Mouse (Mus musculus): ENCODE results near the gene Gm49395.
A peak's percentile ranks its signal among the peaks of the same experiment; 100 is the strongest.

The Gm49395 gene

DNA sequence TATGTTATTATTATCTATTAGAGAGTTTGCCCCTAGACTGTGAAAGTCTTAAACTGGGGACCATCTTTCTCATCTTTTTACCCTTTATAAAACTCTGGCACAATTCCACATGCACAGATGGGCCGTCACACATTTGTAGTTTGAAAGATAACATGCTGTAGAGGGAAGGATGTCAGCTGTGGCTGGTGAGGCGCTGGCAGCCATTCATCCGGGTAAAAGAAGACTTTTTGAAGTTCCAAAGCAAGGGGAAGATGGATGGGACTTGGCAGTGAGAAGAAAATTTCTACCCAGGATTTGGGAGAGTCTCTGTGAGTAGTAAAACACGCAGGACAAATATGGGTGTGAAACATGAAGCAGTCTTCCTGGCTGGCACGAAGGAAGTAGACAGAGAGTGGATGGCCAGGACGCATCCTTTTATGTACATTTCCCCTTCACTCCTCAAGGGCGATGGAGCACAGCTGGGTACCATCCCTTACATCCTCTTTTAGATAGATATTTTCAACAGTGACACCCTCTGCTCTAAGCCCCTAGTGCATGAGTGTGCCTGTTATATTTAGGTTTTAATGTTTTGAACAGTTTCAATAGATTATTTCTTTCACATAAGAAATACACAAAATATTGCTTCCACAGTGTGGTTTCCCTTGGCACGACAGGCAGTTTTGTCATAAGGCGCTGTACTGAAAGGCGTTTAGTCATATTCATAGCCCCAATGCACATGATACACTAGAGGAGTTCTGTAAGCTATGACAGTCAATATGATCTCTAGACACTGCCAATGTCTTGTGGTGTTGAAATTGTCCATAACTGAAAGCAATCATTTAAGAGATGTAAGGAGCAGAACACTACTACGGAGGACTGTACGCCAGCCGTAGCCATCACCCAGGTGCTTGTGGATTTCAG lies 50.8 kb downstream of the Gm49395 start:
- DNase-seq, result peak; percentile 38 to 76

DNA sequence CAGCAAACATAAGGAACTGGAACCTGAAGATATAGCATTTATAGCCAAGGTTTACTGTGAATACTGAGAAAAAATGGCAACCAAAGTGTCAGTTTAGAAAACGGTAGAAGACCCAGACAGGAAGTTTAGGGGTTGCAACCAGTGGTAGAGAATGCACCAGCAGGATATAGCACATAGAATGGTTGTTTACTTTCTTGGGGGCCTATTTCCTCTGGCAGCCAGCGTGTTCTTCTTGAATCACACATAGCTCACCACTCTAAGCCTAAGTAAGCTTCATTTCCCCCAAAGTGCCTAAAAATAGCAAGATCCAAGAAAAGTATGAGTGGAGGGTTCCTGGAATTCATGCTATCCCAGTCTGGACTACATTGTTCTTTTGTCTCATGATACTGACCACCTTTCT lies 59.1 kb downstream of the Gm49395 start:
- no peak for DNase-seq

DNA sequence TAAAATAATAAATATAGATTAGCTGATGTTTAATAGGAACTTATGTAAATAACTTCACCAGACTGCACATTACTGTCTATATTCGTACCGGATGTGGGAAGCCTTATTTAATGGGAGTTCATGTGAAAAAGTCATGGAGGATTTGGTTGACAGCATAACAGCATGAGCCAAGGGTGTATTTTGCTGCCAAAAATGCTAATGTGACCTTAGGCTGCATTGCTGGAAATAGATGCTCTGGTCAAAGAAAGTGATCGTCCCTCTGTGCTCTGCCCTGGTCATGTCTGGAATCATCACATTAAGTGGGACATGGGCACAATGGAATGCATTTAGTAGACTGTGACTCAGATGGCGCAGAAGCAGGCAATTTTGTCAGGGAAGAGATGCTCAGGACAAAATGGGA lies 64.4 kb downstream of the Gm49395 start:
- DNase-seq, result no peak

DNA sequence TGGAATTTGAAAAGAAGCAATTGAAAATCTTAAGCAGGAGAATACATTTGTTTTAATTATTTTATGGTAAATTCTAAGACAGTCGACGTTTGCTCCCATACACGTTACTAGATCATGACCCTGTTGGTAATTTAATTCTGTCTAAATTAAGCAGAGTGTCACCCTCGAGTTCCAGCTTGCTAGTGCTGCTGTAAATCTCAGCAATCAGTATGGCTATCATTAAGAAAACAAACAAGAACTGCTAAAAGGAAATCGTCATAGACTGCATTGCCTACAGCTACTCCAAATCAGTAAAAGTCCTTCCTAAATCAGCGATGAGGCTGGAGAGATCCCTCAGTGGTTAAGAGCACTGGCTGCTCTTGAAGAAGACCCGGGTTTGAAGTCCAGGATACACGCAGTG lies 66.3 kb downstream of the Gm49395 start:
- no peak for DNase-seq

DNA sequence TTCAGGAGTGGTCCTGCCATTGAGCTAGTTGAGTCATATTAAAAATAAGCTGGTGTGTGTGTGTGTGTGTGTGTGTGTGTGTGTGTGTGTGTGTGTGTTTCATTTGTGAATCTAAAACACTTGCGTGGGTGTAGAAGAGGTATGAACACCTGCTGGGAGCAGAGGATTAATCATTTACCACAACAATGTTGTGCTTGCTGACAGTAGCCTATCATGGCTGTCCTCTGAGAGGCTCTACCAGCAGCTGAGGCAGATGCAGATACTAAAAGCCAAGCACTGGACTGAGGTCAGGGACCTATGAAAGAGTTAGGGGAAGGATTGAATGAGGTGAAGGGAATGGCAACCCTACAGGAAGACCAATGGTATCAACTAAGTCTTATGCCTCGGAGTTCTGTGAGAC lies 68.6 kb downstream of the Gm49395 start:
- no peak for DNase-seq

DNA sequence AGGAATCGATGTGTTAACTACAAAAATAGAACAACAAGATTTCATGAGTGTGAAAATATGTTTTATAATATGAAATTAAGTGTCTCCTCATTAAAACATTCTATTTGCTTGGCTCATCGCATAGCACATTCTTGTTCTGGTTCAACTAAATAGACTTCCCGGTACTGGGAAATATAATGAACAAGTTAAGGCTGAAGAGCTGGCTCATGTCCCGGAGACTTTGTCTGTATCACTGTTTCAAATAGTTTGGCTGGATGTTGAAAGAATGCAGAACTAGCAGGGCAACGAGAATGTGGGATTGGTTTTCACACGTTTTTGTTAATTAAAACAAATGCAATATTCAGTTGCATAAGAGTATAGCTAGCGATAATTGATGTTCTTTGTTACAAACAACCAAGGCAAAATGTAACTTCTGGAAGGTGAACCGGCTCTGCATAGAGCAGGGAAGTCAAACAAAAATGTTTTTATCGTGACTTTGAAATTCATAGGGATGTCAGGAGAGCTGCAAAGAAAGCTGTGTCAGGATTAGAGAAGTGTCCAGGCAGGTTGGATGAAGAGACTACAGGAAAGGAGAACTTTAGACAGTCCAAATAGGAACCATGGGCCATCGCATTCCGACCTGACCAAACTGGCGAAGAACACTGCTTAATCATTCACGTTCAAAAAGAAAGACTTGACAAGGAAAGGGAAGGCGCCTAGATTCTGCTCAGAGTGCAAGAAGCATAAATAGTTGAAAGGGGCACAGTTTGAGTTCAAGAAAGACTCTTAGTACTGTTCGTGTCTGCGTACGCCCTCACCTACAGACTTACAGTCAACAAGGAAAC lies 70.3 kb downstream of the Gm49395 start:
- peak; percentile 26 to 28 for DNase-seq

DNA sequence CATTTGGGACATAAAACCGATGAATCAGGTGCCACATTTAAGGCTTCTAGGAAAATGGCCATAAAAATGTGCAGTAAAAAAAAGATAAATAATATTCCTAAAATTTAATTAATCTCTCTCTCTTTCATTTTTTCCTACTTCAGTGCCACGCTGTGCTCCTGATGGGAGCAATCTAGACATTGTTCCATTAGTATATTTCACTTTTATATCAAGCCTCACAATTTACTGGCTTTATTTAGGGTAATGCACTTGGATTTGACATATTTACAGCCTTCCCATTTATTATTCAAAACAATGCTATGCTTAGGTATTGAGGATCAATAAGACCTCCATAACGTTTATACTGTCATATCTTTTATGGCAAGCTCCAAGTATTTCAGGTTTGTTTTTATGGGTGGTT lies 76.3 kb downstream of the Gm49395 start:
- DNase-seq, result no peak

DNA sequence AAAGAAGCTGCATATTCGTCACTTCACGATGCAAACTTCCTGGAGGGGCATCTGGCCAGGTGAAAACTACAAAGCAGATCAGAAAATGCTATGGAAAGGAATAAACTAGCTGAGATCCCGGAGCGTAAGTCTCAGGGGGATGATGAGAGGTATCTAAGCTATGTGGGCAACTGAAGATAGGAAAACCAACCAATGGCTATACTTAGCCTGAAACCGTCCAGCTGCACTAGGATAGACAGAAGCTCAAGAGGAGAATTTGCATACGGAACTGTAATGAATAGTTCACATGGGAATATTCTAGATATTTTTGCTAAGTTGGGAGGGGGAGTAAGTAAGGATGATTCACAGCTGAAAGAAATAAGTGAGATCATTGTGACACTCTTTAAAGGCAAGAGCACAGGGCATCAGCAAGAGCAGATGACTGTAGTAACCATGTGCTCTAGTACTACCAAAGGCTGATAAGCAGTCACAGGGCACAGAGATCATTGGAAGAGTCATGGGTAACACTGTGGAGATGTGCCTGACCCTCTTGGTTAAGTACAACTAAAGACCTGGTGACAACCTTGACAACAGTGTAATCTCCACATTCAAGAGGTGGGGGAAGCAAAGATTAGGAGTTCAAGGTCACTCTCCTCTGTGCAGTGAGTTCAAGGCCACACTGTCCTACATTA lies 79.5 kb downstream of the Gm49395 start:
- DNase-seq, result no peak

DNA sequence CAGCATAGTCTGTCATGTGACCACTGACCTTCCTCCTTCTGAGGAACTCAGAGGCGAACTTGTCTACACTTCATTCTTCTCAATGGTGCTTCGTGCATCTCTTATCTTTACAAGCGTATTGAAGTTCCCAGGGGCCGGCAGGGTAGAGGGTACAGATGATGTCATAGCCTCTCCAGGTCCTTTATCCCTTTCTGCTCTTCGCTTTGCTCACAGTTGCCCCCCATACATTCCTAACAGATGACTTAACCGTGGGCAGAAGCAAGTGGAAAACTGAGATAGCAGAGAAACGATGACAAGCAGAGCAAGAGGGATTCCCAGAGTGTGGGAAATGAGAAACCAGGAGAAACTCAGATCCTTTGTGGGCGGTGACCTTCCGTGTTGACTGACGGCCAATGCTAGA lies 80.3 kb downstream of the Gm49395 start:
- no peak for DNase-seq

DNA sequence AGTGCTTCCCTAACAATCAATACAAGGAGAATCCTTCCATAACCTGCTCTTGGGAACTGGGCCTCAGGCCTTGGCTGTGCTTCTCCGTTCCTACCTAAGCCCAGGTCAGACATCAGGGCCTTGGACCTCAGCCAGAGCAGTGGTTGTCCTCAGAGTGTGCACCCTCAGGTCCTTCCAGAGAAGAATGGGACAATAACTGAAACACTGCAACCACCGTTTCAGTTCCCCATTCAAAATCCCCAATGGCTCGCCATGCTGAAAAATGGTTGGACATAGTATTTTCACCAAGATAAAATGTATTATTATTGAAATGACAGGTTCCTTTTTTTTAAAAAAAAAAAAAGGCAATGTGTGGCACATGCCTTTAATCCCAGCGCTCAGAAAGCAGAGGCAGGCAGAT lies 81.0 kb downstream of the Gm49395 start:
- no peak for DNase-seq

DNA sequence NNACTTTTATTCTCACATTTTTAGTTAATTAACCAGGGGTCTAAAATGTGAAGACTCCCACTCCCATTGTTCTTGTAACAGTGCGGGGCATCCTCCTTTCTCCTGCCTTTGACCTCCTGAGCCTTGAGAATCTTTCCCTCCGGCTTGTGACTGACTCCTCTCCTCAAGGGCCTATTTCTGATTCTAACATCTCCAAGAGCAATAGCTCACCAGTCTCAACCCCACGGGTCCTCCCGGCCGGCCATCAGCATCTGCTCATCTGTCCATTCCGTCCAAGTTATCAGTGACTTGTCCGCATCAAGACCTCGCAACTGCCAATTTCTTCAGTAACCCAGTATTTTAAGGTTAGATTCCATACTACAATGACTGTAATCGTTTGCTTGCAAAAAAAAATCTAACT lies 84.2 kb downstream of the Gm49395 start:
- no peak for DNase-seq

DNA sequence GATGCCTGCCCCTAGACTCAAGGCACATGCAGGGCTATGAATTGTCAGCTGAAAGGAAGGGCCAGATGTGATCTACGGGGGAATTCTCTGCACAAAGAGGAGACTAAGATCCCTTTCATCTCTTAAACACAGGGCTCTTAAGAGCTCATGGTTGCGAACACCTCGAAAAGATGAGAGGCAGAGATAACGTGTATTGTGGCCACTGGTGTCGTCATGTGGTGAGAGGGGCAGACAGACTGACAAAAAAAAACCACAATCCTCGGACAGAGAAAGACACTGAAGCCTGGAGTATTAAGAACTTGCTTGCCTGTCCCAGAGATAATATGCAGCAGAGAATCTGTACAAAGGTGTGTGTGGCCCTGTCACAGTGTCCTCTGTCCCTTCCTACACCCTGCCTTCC lies 90.2 kb downstream of the Gm49395 start:
- no peak for DNase-seq

DNA sequence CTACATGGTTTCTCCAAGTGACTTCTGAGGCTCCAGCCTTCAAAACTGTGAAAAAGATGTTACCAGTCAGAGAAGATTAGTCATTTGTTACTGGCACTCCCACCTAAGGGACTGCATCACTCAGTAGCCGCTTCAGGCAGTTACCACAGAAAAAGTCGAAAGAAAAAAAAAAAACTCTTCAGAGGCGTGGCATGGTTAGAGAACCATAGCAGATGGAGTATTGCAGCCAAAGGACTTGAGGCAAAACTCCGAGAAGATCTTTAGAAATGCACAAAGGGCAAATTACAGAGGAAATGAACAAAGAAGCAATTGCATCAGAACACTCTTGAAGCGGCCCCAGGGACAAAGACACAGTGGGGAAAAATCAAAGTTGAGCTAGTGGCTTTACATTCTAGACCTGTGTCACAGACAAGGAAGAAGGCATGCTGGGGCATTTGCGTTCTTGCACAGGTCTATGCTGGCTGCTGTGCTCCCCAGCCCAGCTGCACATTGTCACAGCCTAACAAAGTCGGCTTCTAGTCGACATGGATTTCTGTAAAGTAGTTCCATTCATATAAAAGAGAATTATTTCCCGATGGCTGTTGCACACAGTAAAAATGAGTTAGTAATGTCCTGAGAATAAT lies 95.4 kb downstream of the Gm49395 start:
- no peak for DNase-seq

DNA sequence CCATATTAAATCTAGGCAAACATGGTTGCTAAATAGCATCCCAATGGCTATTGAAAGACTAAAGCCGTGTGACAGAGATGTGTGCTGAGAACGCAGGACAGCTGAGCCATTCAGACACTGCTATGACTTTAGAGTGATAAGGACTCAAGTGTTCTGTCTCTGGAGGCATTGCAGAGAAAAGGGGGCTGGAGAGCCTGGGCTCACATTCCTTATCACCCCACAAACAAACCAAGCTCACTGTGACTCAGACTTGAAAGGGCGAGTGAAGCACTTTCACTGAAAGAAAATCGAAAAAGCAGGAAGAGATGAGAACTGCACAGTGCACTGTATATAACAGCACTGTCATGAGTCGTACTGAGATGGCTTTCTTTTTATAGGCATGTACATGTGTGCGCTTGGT lies 96.4 kb downstream of the Gm49395 start:
- no peak for DNase-seq

DNA sequence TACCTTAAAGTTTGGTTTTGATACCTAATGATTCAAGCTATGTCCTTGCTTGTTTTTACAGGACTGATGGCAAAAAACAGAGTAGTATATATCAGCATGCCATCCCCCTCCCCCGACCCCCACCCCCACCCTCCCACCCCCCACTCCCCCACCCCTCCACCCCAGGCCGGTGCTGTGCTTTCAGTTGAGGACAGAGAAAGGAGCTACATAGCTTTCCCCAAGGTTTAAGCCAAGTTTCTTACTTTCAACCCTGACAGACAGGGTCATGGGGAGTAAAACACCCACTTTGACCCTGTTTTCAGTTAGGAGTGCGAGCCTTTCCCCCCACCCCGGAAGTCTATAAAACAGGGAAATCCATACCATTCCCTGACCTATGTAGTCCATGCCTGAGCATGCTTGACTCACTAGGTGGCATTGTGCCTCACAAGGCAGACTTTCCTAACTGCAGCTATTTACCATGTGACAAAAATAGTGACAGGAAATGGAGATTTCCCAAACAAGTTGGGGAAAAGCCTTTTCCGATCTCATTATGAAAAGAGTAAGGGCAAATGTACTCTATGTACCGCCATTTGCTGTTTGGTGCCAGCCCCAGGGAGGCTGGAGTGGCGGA lies 98.2 kb downstream of the Gm49395 start:
- no peak for DNase-seq

DNA sequence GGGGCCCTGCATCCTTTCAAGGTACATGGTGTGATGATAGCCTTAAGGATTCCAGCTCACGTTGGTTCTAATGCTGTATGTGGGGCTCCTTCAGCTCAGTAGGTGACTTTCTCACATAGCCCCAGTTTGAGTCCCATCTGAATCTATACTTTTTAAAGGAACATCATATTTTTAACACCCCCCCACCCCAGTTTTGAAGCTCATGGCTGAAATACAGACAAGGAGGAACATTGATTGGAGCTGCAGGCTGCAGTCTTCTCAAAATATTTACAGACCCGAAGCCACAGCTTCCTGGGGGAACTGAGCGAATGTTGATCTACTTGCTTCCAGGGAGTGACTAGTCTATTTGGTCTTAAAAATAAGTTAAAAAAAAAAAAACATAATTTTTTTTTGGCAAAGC lies 98.9 kb downstream of the Gm49395 start:
- DNase-seq, result no peak

DNA sequence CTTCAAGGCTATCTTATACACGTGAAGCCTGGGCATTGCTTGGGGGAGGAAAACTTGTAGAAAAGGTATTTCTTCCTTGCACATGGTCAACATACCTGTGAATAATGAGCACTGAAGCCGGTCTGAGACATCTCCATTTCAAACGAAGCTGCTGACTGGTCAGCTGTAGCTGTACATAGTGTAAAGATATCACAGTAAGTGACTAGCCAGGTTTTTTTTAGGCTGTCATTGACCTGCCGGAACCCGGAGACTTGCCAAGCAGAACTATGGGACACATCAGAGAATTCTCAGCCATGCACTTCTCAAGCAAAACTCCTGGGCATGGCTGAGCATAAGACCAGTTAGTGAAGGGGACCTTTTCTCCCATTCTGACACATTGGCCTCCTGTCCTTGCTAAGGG lies 99.6 kb downstream of the Gm49395 start:
- no peak for DNase-seq

DNA sequence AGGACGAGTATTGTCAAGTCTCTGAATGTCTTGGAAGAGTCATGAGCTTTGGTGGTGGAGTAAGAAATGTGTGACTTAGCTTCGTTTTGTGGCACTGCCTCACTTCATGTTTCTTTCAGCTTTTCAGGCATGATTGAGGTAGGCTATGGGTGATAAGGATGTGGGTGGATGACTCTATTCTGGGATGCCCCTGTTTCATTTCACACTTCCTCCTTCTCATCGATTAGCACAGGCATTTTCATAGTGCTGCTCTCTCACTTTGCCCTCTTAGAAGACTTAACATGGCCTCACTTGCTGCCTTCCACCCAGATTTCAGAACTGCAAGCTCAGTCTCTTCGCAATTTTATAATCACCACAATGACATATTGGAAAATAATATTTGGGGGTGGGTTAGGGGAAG lies 102.1 kb downstream of the Gm49395 start:
- no peak for DNase-seq

DNA sequence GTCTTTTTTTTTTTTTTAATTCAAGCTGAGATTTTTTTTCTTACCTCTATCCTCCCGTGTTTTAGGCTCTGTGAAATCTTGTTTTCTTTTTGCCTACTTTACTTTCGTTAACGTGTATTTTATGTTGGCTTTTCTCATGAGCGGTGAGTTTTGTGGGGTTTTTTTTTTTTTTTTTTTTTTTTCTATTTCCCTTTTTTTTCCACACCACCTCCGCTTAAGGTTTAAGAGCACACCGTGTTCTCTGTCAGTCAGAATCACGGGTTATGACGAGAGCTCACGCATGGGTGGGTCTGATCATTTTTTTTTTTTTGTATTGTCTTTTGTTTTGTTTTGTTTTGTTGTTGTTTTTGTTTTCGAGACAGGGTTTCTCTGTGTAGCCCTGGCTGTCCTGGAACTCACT lies 103.6 kb downstream of the Gm49395 start:
- no peak for DNase-seq

DNA sequence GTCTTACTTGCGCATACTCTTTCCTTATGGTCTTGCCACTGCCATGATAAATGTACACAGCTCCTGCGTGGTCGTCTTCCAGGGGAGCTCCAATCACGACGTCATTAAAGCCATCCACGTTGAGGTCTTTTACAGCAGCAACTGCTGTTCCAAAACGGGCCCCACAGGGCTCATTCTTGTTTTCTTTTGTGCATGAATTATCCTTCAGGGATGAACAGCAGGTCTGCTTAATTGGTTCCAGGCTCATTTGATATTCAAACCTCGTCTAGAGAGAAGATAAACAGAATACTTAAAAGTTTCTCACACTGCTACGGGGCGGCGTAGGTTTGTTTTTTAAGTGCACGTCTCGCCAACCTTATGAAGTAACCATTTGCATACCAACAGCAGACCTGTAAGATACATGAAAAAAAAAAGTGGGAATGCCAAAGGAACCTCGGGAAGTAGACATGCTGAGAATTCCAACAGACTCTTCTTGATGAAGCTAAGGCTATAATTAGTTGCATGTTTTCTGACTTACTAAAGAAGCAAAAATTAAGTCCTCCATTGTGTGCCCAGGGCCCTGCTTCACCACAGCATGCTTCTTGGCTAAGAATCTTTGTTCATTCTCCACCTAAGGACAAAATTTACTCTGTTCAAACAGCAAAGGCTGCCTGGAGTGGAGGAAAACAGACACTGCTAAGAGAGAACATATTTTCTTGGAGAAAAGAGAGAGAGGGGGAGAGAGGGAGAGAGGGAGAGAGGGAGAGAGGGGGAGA lies 109.3 kb downstream of the Gm49395 start:
- no peak for DNase-seq

DNA sequence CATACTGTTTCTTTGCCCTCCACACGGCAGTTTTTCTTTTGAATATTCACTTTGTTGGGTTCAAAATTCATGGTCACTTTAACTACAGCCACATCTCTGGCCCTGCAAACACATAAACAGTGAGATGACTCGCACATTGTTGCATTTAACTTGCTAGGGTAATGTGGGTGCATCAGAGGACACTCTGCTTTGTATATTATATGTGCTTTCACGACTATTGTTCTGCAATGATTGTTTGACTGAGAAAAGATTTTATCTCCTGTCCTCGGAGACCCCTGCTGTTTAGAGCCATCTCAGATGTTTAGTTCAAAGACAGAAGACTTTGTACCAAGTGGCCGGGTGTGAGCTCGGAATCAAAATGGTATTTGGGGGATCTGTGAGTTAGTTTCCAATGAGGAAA lies 114.1 kb downstream of the Gm49395 start:
- DNase-seq, result no peak

DNA sequence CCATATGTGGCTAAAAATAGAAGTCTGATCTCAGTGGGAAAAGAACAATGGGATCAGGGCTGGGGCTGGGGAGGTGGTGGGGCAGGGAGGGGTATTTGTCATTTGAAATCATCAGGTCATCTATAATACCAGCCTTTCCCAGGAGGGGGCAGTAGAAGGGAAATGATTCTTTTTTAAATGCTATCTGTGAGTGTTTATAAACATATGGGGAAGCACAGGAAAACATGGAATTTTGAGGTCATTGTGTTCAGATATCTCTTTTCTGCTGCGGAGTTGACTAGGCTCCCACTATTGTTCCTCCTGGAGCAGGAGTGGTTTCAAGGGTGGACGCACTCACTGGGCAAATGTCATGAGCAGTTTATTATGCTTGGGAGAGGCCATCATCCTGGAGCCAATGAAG lies 114.6 kb downstream of the Gm49395 start:
- peak; percentile 50 to 69 for DNase-seq

All from lung, postnatal 4 days (tissue).